ENCODE assay signal across 8 mouse cellular contexts in genomic region chrX:8252334-8253285, GRCm38 (mm10). TPM values are rescaled to one million over a fixed set of nuclear protein-coding genes. Genes with fewer than 3 reads are reported as not detected.
DNase-seq lines count a peak whose midpoint lies in the region; ATAC-seq and TF ChIP-seq lines count a peak whose summit lies in the region.

TSS of gene Ftsj1 (minus strand) at chrX:8252406.

- peak; percentile 49; the same call in 1 of the 2 replicates for TF ChIP-seq POLR2A in limb, embryonic 14.5 days (IDR thresholded peaks at IDR 0.05; ENCODE audit: borderline replicate concordance, extremely low read depth, insufficient read depth, insufficient read length)

- peak; percentile 94 for DNase-seq in 3T3-L1 (ENCODE audit: low read depth, low spot score)
- DNase-seq in adrenal gland, postnatal 4 days (ENCODE audit: low spot score in 2 of 2) = peak; percentile 21 to 42
- DNase-seq in embryonic facial prominence, embryonic 14.5 days (ENCODE audit: low spot score) = peak; percentile 96
- peak; percentile 86 for DNase-seq in heart, adult 8-10 months (ENCODE audit: low spot score)
- peak; percentile 91 for DNase-seq in kidney, adult 9 months
- peak; percentile 86 for DNase-seq in limb, embryonic 14.5 days (ENCODE audit: low spot score)
- DNase-seq in midbrain, postnatal 0 days (ENCODE audit: low spot score) = peak; percentile 93
- peak; percentile 64 to 68 for DNase-seq in spleen, postnatal 14 days (ENCODE audit: low spot score in 2 of 2)

- H3K9ac ChIP-seq in embryonic facial prominence, embryonic 14.5 days (ENCODE audit: low read depth, low read length) = peak within 1 kb of the TSS; percentile 73
- peak within 1 kb of the TSS; percentile 62 for H3K9ac ChIP-seq in limb, embryonic 14.5 days (ENCODE audit: low read depth, low read length, severe bottlenecking)
- peak within 1 kb of the TSS; percentile 57 for H3K9ac ChIP-seq in midbrain, postnatal 0 days (replicated peaks; ENCODE audit: low read length, poor library complexity, severe bottlenecking)

- 19% methylated on average over 44 of the region's 45 CpGs for WGBS in embryonic facial prominence, embryonic 14.5 days
- WGBS in limb, embryonic 14.5 days = 17% methylated on average over 45 of the region's 45 CpGs
- WGBS in midbrain, postnatal 0 days = 16% methylated on average over 45 of the region's 45 CpGs

- H3K4me1 ChIP-seq in embryonic facial prominence, embryonic 14.5 days (ENCODE audit: control insufficient read depth, insufficient read depth, low read length) = 0 out of 2 replicates have a peak, but pooled peaks cover 3% of the 10 kb centered on the region
- H3K4me1 ChIP-seq in limb, embryonic 14.5 days (ENCODE audit: control insufficient read depth, insufficient read depth, low read length) = no peaks in the 10 kb centered on the region
- no peaks in the 10 kb centered on the region for H3K4me1 ChIP-seq in midbrain, postnatal 0 days (ENCODE audit: insufficient read depth, low read length)

- peak within 1 kb of the TSS; percentile 58 for H3K4me3 ChIP-seq in embryonic facial prominence, embryonic 14.5 days (ENCODE audit: low read depth, low read length)
- peak within 1 kb of the TSS; percentile 49 for H3K4me3 ChIP-seq in limb, embryonic 14.5 days (replicated peaks; ENCODE audit: low read length)
- H3K4me3 ChIP-seq in midbrain, postnatal 0 days (ENCODE audit: low read depth, low read length) = peak within 1 kb of the TSS; percentile 51

- H3K27me3 ChIP-seq in embryonic facial prominence, embryonic 14.5 days (replicated peaks; ENCODE audit: control insufficient read depth, insufficient read depth, low read length) = no peaks in the 10 kb centered on the region
- no peaks in the 10 kb centered on the region for H3K27me3 ChIP-seq in limb, embryonic 14.5 days (ENCODE audit: control insufficient read depth, insufficient read depth, low read length)
- H3K27me3 ChIP-seq in midbrain, postnatal 0 days (ENCODE audit: insufficient read depth, low read length) = no peaks in the 10 kb centered on the region

- ATAC-seq in embryonic facial prominence, embryonic 14.5 days (ENCODE audit: low read depth) = peak; percentile 96
- ATAC-seq in limb, embryonic 14.5 days (ENCODE audit: low FRiP score, low read depth) = peak; percentile 97
- peak; percentile 91 for ATAC-seq in midbrain, postnatal 0 days (ENCODE audit: low FRiP score)

- H3K4me2 ChIP-seq in embryonic facial prominence, embryonic 14.5 days (ENCODE audit: low read depth, low read length) = peak within 1 kb of the TSS; percentile 60
- H3K4me2 ChIP-seq in limb, embryonic 14.5 days (replicated peaks; ENCODE audit: low read depth, low read length, severe bottlenecking) = peak within 1 kb of the TSS; percentile 56
- peak within 1 kb of the TSS; percentile 52 for H3K4me2 ChIP-seq in midbrain, postnatal 0 days (ENCODE audit: low read depth, low read length, poor library complexity, severe bottlenecking)

- H3K36me3 ChIP-seq in embryonic facial prominence, embryonic 14.5 days (ENCODE audit: control insufficient read depth, insufficient read depth, low read length) = no peaks in the 10 kb centered on the region
- no peaks in the 10 kb centered on the region for H3K36me3 ChIP-seq in limb, embryonic 14.5 days (ENCODE audit: control insufficient read depth, insufficient read depth, low read length)
- no peaks in the 10 kb centered on the region for H3K36me3 ChIP-seq in midbrain, postnatal 0 days (ENCODE audit: insufficient read depth, low read length)

- TF ChIP-seq CTCF in midbrain, postnatal 0 days (IDR thresholded peaks at IDR 0.05) = no peak

- H3K27ac ChIP-seq in embryonic facial prominence, embryonic 14.5 days (replicated peaks; ENCODE audit: low read depth, low read length) = peak within 1 kb of the TSS; percentile 69
- H3K27ac ChIP-seq in limb, embryonic 14.5 days (replicated peaks; ENCODE audit: low read depth, low read length) = peak within 1 kb of the TSS; percentile 72
- peak within 1 kb of the TSS; percentile 65; the same call in 1 of the 2 replicates for H3K27ac ChIP-seq in midbrain, postnatal 0 days (ENCODE audit: low read depth, low read length)

- H3K9me3 ChIP-seq in embryonic facial prominence, embryonic 14.5 days (ENCODE audit: control insufficient read depth, low read length) = no peaks in the 10 kb centered on the region
- no peaks in the 10 kb centered on the region for H3K9me3 ChIP-seq in limb, embryonic 14.5 days (ENCODE audit: control insufficient read depth, low read length)
- no peaks in the 10 kb centered on the region for H3K9me3 ChIP-seq in midbrain, postnatal 0 days (ENCODE audit: low read length)

RNA-seq across cellular contexts. Expression of gene Ftsj1, which starts in this region (rescaled TPM):
- 10 to 100 TPM; 18.5 to 21.3 TPM for total RNA-seq in adrenal gland, postnatal 4 days (2021)
- 40.5 and 42.8 TPM in 2 replicates for polyA plus RNA-seq in embryonic facial prominence, embryonic 14.5 days (2014; fragmentation: Nextera tagmentation; extraction: Ambion mirVana)
- total RNA-seq in heart, adult 8-10 months (2022) = 10 to 100 TPM in 3 of 4 experiments, 1 to 10 TPM in 1; 9.8 to 12.3 (median 11.2) TPM
- 40.3 and 50.3 TPM in 2 replicates for polyA plus RNA-seq in limb, embryonic 14.5 days (2012; rRNA removed)
- 44.7 and 46.7 TPM in 2 replicates for polyA plus RNA-seq in limb, embryonic 14.5 days (2014; fragmentation: Nextera tagmentation; extraction: Ambion mirVana)
- total RNA-seq in midbrain, postnatal 0 days (2014; rRNA removed) = 39.6 and 39.9 TPM in 2 replicates
- 35.4 and 39.9 TPM in 2 replicates for polyA plus RNA-seq in midbrain, postnatal 0 days (2015; fragmentation: Nextera tagmentation; extraction: Ambion mirVana)

Comparison
In these comparisons a context has a peak if more than half of its experiments do, and no peak if none do; other contexts are left out.
1. Peak in every context shown above with its lines: DNase-seq, ATAC-seq, H3K4me3 ChIP-seq and H3K27ac ChIP-seq.
2. DNase-seq: peak in every context shown above with its lines; median percentile 96 in embryonic facial prominence, embryonic 14.5 days; 94 in 3T3-L1; 93 in midbrain, postnatal 0 days; 91 in kidney, adult 9 months; 86 in heart, adult 8-10 months; 86 in limb, embryonic 14.5 days; 66 in spleen, postnatal 14 days; 32 in adrenal gland, postnatal 4 days.